Mouse (Mus musculus) right cerebral cortex, adult 2 months (tissue): ENCODE measurements at regions not wholly inside any gene's neighbourhood (a gene's known extent, or its start where the extent isn't known, plus 50 kb on each side); places are given as distances from the start of the nearest gene placed in this dataset.

Source experiments
- DNase-seq, 2 experiments: peaks; one replicate each; pipeline ENCODE4 v3.0.0; 2021 to 2022; ENCODE audit warnings: low spot score in 2 of 2

DNA sequence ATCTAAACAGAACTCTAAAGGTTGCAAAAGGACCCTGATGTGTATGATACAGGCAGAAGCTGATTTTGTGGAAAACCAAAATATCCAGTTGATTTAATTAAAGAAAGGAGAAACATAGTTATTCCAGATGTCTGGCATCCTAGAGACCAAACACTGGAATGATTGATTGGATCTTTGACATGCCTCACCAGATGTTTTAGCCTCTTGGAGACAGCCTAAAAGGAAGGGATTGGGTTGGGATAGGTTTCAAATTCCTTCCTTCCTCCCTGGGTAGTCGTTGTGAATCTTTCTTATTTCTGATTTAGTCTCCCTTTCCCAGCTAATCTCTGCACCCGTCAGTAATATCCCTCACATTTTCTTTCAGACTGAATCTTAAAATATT lies 190.9 kb upstream of the Gm9747 start:
- DNase-seq: no peak

DNA sequence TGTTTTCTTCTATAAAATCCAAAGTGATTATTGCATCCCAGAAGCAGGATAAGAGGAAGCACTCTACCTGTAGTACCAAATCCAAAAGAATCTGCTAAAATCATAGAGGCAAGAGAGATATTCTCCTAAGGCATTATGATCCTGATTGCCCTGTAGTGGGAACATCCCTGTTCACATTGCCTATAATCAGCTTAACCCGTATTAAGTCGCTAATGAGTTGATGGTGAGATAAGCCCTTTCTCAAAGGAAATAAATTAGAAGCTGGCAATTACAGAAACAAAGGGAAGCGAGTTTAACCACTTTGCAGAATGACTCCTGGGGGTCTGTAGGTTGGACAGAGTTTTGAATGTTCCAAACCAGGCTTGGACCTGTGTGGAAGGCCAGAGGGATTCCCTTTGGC lies 190.4 kb upstream of the Gm9747 start:
- no peak for DNase-seq

DNA sequence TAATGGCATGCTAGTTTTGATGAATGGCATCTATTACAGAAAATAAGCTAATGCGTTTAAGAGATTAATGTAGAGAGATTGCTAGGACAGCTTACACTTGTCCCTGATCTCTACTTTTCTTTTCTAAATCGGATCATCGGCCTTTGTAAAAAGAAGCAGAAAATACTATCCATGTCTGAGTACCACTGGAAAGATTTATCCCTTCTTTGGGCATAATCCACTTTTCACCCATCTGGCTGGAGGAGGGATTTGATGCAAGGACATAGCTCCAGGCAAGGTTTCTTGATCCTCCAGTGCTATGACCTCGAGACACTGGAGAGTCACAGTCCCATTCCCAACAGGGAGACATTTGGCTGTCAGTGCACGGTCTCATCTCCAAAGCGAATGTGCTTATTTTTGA lies 166.6 kb upstream of the Gm9747 start:
- DNase-seq: no peak

DNA sequence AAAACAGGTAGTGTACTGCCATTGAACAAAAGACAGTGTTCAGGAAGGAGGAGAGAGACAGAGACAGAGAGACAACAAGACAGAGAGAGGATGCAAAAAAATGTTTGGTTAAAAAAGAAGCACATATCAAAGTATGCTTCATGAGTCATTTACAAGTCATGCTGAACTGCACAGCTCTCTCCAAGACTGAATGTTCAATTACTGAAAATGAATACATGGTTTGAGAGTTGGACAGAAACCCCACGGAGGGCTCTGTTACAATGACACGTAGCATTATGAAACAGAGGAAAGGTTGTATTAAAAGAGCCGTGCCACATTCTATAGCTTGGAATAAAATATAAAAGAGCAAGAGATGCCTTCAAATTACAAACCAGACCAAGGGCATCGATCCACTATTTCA lies 164.3 kb upstream of the Gm9747 start:
- no peak for DNase-seq

DNA sequence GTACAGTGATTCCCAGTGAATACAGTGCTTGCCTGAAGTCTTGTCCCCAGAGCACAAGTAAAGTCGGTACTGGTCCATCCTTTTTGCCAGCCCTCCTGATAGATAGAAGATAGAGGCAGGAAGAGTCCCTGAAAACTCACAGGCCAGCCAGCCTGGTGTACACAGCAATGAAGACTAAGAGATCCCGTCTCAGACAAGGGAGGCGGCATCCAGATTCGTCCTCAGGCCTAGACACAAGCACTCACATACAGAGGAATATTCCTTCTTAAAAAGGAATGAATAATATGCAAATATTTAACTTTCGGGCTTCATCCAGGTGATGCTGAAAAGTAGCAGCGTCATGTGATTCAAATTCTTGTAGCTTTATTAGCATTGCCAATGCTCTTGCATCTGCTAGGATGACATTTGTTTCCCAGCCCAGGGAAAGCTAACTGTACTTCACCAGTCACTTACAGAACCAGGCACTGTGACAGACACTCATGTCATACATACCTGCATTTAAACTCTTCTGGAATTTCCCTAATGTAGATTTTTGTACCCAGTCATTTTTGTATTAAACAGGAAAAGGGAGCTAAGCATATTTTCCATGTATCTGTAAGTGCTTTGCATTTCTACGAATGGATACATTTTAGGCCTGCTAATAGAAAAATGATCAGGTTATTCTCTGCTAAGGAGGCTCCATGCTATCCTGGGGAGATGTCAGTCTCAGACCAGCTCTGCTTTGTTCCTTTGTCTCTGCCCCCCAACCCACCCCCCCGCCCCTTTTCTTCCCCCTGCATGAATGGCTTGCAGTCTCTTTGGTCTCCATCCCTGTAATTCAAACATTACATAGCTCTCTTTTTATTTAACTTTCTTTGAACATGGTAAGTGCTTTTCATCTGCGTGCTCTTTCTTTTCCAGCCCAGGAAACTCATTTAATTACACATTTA lies 162.5 kb upstream of the Gm9747 start:
- DNase-seq: no peak

DNA sequence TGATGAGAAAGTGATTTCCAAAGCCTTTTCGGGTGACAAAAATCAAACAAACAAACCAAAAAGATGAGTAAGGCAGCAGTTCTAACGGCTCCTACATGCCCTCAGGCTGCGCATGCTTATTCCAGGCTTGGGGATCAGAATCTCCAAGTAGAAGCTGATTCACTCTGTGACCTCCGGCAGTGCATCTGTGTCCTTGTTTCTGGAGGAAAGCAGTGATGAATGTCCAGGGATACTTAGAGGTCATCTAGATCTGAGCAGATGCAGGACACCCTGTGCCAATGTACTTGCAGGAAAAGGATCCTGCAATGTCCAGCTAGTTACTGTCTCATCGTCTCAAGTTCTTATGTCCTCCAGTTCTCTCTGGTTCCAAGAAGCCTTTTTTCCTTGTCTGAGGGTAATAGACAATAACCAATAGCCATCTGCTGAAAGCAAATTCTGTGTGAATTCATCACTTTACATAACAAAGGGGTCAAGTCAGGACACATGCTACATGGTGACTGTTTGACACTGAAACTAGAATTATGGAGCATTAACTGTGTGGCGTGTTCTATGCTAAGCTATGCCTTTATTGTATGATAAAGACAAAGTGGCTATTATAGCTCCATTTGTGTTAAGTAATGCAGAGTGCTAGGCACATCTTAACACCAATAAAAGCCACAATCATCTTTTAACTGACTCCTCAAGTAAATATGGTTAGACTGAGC lies 143.6 kb upstream of the Gm9747 start:
- DNase-seq: no peak

GRCm38 (mm10) chr1:82095101-82095500 lies 137.8 kb upstream of the Gm9747 start:
- DNase-seq: no peak

DNA sequence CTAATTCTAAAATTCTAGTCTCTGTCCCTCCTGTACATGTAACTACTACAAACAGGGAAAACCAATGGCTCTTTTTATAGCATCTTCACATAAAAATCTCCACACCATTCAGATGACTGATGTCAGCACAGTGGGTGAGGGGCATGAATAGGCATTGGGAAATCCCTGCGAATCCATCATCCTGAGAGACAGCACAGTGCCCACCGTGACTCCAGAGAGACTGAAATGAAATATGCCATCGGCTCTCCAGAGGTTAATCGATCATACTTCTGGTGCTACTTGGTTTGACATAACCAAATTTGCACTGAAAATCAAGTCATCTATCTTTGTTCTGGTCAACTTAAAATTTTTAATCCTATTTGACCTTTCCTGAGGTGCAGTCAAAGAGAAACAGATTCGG lies 126.2 kb upstream of the Gm9747 start:
- DNase-seq: no peak

GRCm38 (mm10) chr1:82110071-82110635 lies 122.8 kb upstream of the Gm9747 start:
- DNase-seq: no peak

GRCm38 (mm10) chr1:82112401-82112800 lies 120.5 kb upstream of the Gm9747 start:
- no peak for DNase-seq

DNA sequence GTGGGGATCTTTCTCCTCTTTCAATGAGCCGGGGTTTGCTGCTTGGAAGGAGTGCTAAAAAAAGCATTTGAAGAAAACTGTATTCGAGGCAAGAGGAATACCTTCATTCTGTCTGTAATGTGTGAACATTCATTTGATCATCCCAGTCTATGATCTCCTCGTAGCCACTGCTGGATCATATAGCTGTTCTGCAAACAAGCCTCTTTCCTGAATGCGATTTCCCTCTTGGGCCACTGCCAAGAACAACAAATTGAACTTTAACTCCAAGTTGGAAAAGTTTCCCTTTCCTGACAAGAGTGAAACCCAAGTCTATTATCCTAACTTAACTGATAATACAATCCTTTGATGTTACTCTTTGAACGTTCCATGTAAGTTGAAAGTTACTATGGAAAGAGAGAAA lies 108.4 kb upstream of the Gm9747 start:
- no peak for DNase-seq

DNA sequence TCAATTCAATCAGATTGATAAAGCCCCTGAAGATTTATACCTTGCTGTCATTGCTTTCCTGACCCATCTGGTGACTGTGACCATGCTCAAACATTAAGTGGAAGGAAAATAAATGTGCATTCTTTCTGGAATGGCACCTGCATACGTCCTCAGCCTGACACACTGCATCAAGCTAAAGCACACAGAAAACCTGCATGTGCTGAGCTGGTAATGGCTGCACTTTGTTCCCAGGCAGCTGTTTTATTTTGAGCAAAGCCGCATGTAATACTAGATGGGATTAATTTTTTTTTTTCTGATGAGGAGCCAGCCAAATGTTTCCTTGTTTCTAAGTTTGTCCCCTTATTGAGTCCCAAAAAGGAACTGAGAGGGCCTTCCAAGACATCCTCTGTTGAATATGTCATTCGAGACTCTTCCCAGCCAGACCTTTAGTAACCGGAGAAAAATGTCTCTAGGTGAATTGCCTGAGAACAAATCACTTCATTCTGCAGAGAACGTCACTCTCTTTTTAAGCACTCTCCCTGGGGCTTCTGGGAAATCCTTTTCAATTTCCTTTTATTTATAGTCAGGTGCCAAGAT lies 103.1 kb upstream of the Gm9747 start:
- DNase-seq: no peak

GRCm38 (mm10) chr1:82132536-82132935 lies 100.4 kb upstream of the Gm9747 start:
- DNase-seq: no peak

- no peak for DNase-seq
Observed at GRCm38 (mm10) chr1:82134938-82135337, 98.0 kb upstream of the Gm9747 start.

DNA sequence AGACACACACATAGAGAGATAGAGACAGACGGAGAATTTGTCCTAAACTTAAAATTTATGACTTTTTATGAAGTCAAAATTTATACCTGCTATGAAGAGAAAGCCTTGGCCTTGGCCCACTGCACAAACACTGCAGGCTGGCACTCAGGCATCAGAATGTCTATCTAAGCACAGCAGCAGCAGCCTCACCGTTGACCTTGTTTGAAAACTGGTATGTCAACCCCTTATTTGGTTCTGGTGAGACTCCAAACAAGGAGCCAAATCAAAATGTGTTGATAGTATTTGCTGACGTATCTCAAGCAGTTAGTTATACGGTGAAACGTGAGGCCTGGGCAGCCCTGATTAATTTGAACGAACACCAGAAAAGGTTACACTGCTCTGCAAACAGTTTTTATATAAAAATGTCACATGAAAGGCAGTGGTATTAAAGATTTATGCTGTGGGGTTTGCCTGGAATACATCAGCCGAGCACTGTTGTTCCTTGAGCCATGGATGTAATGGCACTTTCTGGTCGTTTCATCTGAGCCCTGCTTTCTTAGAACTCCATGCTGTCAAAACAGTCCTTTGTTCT lies 97.1 kb upstream of the Gm9747 start:
- DNase-seq: no peak

GRCm38 (mm10) chr1:82145256-82145655 lies 87.7 kb upstream of the Gm9747 start:
- no peak for DNase-seq

- peak; percentile 30 to 39 for DNase-seq
Observed at GRCm38 (mm10) chr1:82150219-82151128, 82.4 kb upstream of the Gm9747 start.

- no peak for DNase-seq
Observed at GRCm38 (mm10) chr1:82155961-82156360, 77.0 kb upstream of the Gm9747 start.

GRCm38 (mm10) chr1:82157013-82157412 lies 75.9 kb upstream of the Gm9747 start:
- peak; percentile 29 to 44 for DNase-seq

DNA sequence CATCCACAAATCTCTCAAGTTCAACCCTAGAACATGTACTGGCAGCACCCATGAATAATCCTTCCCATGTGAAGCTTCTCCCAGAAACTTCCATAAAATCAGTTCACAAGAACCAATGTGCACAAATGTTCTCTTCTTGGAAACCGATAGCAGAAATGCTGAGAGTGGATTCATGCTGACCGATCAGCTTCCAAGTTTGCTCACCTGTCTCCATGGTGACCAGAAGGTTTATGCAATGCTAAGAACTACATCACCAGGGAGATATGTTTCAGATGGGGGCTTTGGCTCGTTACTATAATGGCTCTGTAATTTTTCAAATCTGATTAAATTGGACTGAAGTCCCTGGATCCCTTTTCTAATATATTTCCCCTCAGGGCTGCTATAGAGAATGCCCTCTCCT lies 74.4 kb upstream of the Gm9747 start:
- DNase-seq: peak; percentile 12 to 19

GRCm38 (mm10) chr1:82159201-82159600 lies 73.7 kb upstream of the Gm9747 start:
- no peak for DNase-seq
